Mouse (Mus musculus) myocyte (in vitro differentiated cells): ENCODE data around the gene Psd. TPM values are rescaled to one million over a fixed set of nuclear protein-coding genes. Genes with fewer than 3 reads are reported as not detected.

ENCODE experiments used
- H3K27me3 ChIP-seq: one replicate; pipeline ENCODE4 v1.6.1; 2011; ENCODE audit not compliant: control insufficient read depth, insufficient read depth, insufficient read length
- H3K36me3 ChIP-seq: one replicate; pipeline ENCODE4 v1.6.1; 2011; ENCODE audit not compliant: control insufficient read depth, insufficient read depth
- H3K4me2 ChIP-seq: one replicate; pipeline ENCODE4 v1.6.1; 2011; ENCODE audit warnings: low read depth, control low read depth
- H3K4me3 ChIP-seq: one replicate; pipeline ENCODE4 v1.5.1; 2011; ENCODE audit warnings: mild to moderate bottlenecking, control low read depth, moderate library complexity
- H3K79me2 ChIP-seq: one replicate; pipeline ENCODE4 v1.6.1; 2011; ENCODE audit not compliant: control insufficient read depth, insufficient read depth
- H3ac ChIP-seq: one replicate; pipeline ENCODE4 v1.6.1; 2011; ENCODE audit not compliant: control insufficient read depth, insufficient read length
- CEBPB ChIP-seq: IDR thresholded peaks from 2 replicates; pipeline ENCODE4 v1.6.1; 2011; ENCODE audit warnings: mild to moderate bottlenecking, moderate library complexity; ENCODE audit not compliant: poor library complexity, insufficient read depth, severe bottlenecking
- E2F4 ChIP-seq: IDR thresholded peaks from one replicate; pipeline ENCODE4 v1.6.1; 2011; ENCODE audit warnings: mild to moderate bottlenecking, control low read depth, moderate library complexity; ENCODE audit not compliant: insufficient read depth
- MAX ChIP-seq: IDR thresholded peaks from one replicate; pipeline ENCODE4 v1.6.1; 2011; ENCODE audit warnings: low read depth, mild to moderate bottlenecking, control low read depth
- MYOD1 ChIP-seq, 3 experiments: IDR thresholded peaks; one replicate each; pipeline ENCODE4 v1.6.1; 2011; ENCODE audit warnings: control low read depth in 2 of 3, low read depth in 2 of 3, mild to moderate bottlenecking in 2 of 3, moderate library complexity in 1 of 3; ENCODE audit not compliant: insufficient read length in 2 of 3, control insufficient read depth in 1 of 3
- MYOG ChIP-seq, 3 experiments: IDR thresholded peaks; one replicate each; pipeline ENCODE4 v1.6.1; 2011; ENCODE audit warnings: control low read depth in 2 of 3, low read depth in 2 of 3, mild to moderate bottlenecking in 2 of 3; ENCODE audit not compliant: insufficient read length in 2 of 3, control insufficient read depth in 1 of 3, insufficient read depth in 1 of 3
- POLR2A ChIP-seq: IDR thresholded peaks from one replicate; pipeline ENCODE4 v1.6.1; 2011; ENCODE audit warnings: low read depth, mild to moderate bottlenecking, control low read depth, moderate library complexity; ENCODE audit not compliant: insufficient read length
- POLR2AphosphoS2 ChIP-seq: IDR thresholded peaks from one replicate; pipeline ENCODE4 v1.6.1; 2011; ENCODE audit warnings: low read depth, control low read depth; ENCODE audit not compliant: insufficient read length
- REST ChIP-seq: IDR thresholded peaks from one replicate; pipeline ENCODE4 v1.6.1; 2011; ENCODE audit warnings: mild to moderate bottlenecking, control low read depth, moderate library complexity; ENCODE audit not compliant: insufficient read depth, insufficient read length
- SRF ChIP-seq: IDR thresholded peaks from one replicate; pipeline ENCODE4 v1.6.1; 2011; ENCODE audit warnings: low read depth; ENCODE audit not compliant: control insufficient read depth, insufficient read length
- TCF12 ChIP-seq: IDR thresholded peaks from one replicate; pipeline ENCODE4 v1.6.1; 2011; ENCODE audit warnings: mild to moderate bottlenecking, control low read depth; ENCODE audit not compliant: poor library complexity, insufficient read depth, severe bottlenecking
- TCF3 ChIP-seq: IDR thresholded peaks from one replicate; pipeline ENCODE4 v1.6.1; 2011; ENCODE audit warnings: low read depth, control low read depth; ENCODE audit not compliant: insufficient read length
- USF1 ChIP-seq: IDR thresholded peaks from one replicate; pipeline ENCODE4 v1.6.1; 2011; ENCODE audit warnings: low read depth, mild to moderate bottlenecking, control low read depth, moderate library complexity
- polyA plus RNA-seq: library from polyadenylated mRNA; unstranded; fragments of >200 nt; fragmentation: generic; extraction: Trizol; gene quantifications from one replicate; pipeline ENCODE4 v1.2.1, GENCODE M21; 2012; ENCODE audit warnings: missing spikeins

Psd gene
- polyA plus RNA-seq: 11.7 TPM

DNA sequence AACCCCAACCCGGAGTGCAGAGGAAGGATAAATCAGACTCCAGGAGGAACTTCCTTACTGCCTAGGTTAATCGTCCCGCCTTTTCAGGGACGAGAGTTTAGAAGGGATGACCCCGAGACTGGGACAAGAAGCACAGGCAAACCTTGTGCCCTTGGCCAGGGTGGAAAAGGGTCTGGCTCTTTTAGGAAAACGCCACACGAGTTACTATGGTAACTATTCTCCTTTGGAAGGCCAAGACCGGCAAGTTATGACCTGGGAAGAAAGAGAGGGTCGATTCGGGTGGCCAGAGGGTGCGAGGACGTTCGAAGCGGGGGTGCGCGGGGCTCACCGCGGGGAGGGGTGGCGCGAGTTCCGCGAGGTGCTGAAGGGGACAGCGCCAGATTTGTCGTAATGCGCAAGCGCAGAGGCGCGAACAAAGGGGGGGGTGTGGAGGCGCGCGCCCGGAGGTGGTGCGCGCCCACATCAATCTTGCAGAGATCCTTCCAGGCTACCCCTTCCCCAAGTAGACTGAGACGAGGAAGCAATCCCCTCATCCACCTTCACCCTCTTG is at the start of gene Psd:
TSS of gene Psd (minus strand) at position 401 of the 550 bp plus-strand sequence.
- H3K79me2 ChIP-seq: no peaks in the 10 kb centered on the region
- TF ChIP-seq E2F4 (no peak), REST (peak; percentile 85)
- H3K27me3 ChIP-seq: peaks cover 28% of the 10 kb centered on the region
- peak within 1 kb of the TSS; percentile 27 for H3ac ChIP-seq
- peak within 1 kb of the TSS; percentile 77 for H3K4me3 ChIP-seq
- peak within 1 kb of the TSS; percentile 69 for H3K4me2 ChIP-seq
- no peaks in the 10 kb centered on the region for H3K36me3 ChIP-seq

DNA sequence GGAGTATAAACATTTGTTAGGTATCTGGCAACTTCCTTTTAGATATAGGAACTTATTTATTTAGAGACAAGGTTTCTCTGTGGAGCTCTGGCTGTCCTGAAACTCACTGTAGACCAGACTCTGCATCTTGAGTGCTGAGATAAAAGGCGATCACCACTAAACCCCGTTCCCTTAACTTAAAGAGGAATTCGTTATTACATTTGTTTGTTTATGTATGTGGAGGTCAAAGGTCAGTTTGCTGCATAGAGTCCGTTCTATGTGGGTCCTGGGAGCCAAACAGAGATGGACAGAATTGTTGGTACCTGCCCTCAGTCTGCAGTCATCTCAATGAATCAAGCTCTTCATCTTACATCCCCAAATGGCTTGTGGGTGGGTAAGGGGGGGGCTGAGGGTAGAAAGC is 48.9 kb upstream of the Psd start:
- TF ChIP-seq TCF3 (no peak), POLR2AphosphoS2 (peak; percentile 37), CEBPB (no peak)
- Histone ChIP-seq H3K4me2 (no peak overlapping the region), H3ac (no peak overlapping the region), H3K4me3 (no peak overlapping the region), H3K27me3 (no peaks in the 10 kb centered on the region), H3K36me3 (peaks cover 8% of the 10 kb centered on the region), H3K79me2 (no peaks in the 10 kb centered on the region)

DNA sequence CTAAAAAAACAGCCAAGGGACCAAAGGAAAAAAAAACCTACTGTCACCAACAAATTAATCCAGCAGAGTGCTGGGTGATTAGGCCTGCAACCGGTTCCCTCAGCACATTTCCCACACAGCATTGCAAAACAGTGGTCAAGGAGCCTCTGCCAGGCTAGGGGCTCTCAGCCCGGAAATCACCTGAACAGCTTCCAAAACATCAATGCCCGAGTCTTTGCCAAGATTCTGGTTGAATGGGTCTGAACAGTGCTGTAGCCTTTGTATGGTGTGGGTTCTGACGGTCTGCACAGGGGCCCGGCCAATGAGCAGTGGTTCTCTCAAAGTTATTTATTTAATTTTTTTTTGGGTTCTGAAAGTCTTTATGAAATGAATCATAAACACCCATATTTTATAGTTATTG is 48.5 kb upstream of the Psd start:
- Histone ChIP-seq H3K27me3 (no peaks in the 10 kb centered on the region), H3K79me2 (no peaks in the 10 kb centered on the region), H3ac (no peak overlapping the region), H3K4me3 (no peak overlapping the region), H3K4me2 (no peak overlapping the region), H3K36me3 (peaks cover 8% of the 10 kb centered on the region)
- no peak for TF ChIP-seq POLR2A
- no peak for TF ChIP-seq CEBPB
- TF ChIP-seq MAX: no peak
- no peak for TF ChIP-seq REST
- TF ChIP-seq TCF3: no peak
- no peak for TF ChIP-seq USF1
- no peak for TF ChIP-seq POLR2AphosphoS2
- TF ChIP-seq MYOD1 (IDR thresholded peaks at IDR 0.05; ENCODE audit: control insufficient read depth in 1 of 3, insufficient read length in 2 of 3, low read depth in 2 of 3): no peak
- TF ChIP-seq SRF: no peak
- no peak for TF ChIP-seq E2F4
- TF ChIP-seq MYOG (IDR thresholded peaks at IDR 0.05; ENCODE audit: control insufficient read depth in 1 of 3, insufficient read depth in 1 of 3, insufficient read length in 2 of 3, low read depth in 2 of 3): no peak
- TF ChIP-seq TCF12: no peak

DNA sequence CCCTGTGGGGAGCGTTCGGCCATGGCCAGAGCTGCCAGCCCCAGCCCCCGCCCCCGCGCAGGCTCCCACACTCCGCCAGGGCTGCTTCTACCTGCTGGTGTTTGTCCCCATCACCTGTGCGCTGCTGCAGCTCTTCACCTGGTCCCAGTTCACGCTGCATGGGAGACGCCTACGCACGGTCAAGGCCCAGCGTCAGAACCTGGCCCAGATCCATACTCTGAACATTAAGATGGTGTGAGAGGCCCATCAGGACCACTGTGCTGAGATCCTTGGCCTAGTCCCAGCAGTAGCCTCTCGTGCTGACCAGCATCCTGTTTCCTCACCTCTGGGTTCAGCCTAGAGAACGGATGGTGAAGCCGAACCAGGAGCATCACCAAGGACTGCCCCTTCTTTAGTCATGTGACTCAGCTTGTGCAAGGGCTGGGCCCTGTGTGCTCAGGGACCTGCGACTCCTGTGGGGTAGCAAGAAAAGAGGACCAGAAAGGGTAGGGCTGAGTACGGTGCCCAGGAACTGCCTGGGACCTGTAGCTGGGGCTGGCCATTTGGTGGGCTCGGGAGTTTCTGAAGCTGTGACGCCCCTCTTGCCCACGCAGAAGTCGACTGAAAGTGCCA is 47.6 kb upstream of the Psd start:
- Histone ChIP-seq H3ac (no peak overlapping the region), H3K4me2 (no peak overlapping the region), H3K27me3 (no peaks in the 10 kb centered on the region), H3K79me2 (no peaks in the 10 kb centered on the region), H3K36me3 (no peaks in the 10 kb centered on the region), H3K4me3 (no peak overlapping the region)
- TF ChIP-seq TCF12: no peak
- TF ChIP-seq MYOG (IDR thresholded peaks at IDR 0.05; ENCODE audit: control insufficient read depth in 1 of 3, insufficient read depth in 1 of 3, insufficient read length in 2 of 3, low read depth in 2 of 3): no peak
- TF ChIP-seq POLR2AphosphoS2: peak; percentile 66
- TF ChIP-seq MYOD1 (IDR thresholded peaks at IDR 0.05; ENCODE audit: control insufficient read depth in 1 of 3, insufficient read length in 2 of 3, low read depth in 2 of 3): no peak
- TF ChIP-seq TCF3: no peak

DNA sequence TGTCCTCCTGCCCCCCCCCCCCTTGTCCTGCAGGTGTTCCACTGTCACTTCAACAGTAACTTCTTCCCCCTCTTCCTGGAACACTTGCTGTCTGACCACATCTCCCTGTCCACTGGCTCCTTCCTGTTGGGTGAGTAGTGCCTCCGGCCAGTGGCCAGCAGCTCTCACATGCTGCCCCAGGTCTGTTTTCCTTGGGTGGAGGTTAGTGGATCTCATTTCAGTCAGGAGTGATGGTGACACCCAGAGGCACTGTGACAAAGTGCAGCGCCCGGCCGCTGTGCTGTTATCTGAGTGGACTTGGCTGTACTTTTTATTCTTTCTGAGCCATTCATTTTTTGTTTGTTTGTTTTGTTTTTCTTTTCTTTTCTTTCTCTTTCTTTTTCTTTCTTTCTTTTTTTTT is 42.2 kb upstream of the Psd start:
- Histone ChIP-seq H3K36me3 (no peaks in the 10 kb centered on the region), H3K27me3 (no peaks in the 10 kb centered on the region), H3K4me2 (peak overlapping the region; percentile 18), H3K79me2 (no peaks in the 10 kb centered on the region), H3ac (no peak overlapping the region), H3K4me3 (no peak overlapping the region)
- TF ChIP-seq POLR2A (no peak), USF1 (no peak), MYOD1 (IDR thresholded peaks at IDR 0.05; ENCODE audit: control insufficient read depth in 1 of 3, insufficient read length in 2 of 3, low read depth in 2 of 3) (no peak), TCF12 (no peak), TCF3 (no peak), REST (no peak), MYOG (IDR thresholded peaks at IDR 0.05; ENCODE audit: control insufficient read depth in 1 of 3, insufficient read depth in 1 of 3, insufficient read length in 2 of 3, low read depth in 2 of 3) (no peak), MAX (no peak), E2F4 (no peak), CEBPB (no peak), SRF (no peak), POLR2AphosphoS2 (no peak)
